Mouse (Mus musculus) monocyte, adult 2 months (primary cell): ENCODE measurements around the gene Arfgef2.
A peak's percentile ranks its signal among the peaks of the same experiment; 100 is the strongest.

Source experiments
- DNase-seq, 2 experiments: peaks; one replicate each; pipeline ENCODE4 v3.0.0; 2022; ENCODE audit warnings: low spot score in 2 of 2, low read depth in 1 of 2

The Arfgef2 gene

GRCm38 (mm10) chr2:166805250-166806172, at the start of gene Arfgef2:
Gene Arfgef2, plus strand, starts transcription at chr2:166805588.
- DNase-seq = peak; percentile 64 to 82

- DNase-seq = no peak
These were observed 47.4 kb upstream of the Arfgef2 start for GRCm38 (mm10) chr2:166757969-166758368.

GRCm38 (mm10) chr2:166764051-166764450, 41.3 kb upstream of the Arfgef2 start:
- DNase-seq = no peak

GRCm38 (mm10) chr2:166767591-166767990, 37.8 kb upstream of the Arfgef2 start:
- DNase-seq = no peak

- peak; percentile 59 to 68 for DNase-seq
These were observed 34.0 kb upstream of the Arfgef2 start for GRCm38 (mm10) chr2:166771396-166771795.

- DNase-seq = no peak
These were observed 31.8 kb upstream of the Arfgef2 start for GRCm38 (mm10) chr2:166773587-166773986.

- no peak for DNase-seq
These were observed 31.1 kb upstream of the Arfgef2 start for GRCm38 (mm10) chr2:166774275-166774674.

- no peak for DNase-seq
These were observed 30.0 kb upstream of the Arfgef2 start for GRCm38 (mm10) chr2:166775357-166775893.

- no peak for DNase-seq
These were observed 29.1 kb upstream of the Arfgef2 start for GRCm38 (mm10) chr2:166776272-166776671.

- DNase-seq = no peak
These were observed 25.4 kb upstream of the Arfgef2 start for GRCm38 (mm10) chr2:166779956-166780355.

GRCm38 (mm10) chr2:166780980-166781578, 24.3 kb upstream of the Arfgef2 start:
- DNase-seq = peak in 1 of 2 experiments; percentile 64

GRCm38 (mm10) chr2:166784376-166784775, 21.0 kb upstream of the Arfgef2 start:
- DNase-seq = no peak

- DNase-seq = peak in 1 of 2 experiments; percentile 68
These were observed 18.9 kb upstream of the Arfgef2 start for GRCm38 (mm10) chr2:166786353-166787004.

GRCm38 (mm10) chr2:166791738-166792137, 13.7 kb upstream of the Arfgef2 start:
- DNase-seq = no peak

- no peak for DNase-seq
These were observed 13.0 kb upstream of the Arfgef2 start, which contains the start of gene Trp53rkb for GRCm38 (mm10) chr2:166792355-166792754. Gene Trp53rkb, plus strand, starts transcription at chr2:166792531.

- peak; percentile 67 to 78 for DNase-seq
These were observed 11.7 kb upstream of the Arfgef2 start for GRCm38 (mm10) chr2:166793542-166794214.

- DNase-seq = no peak
These were observed 5.5 kb upstream of the Arfgef2 start for GRCm38 (mm10) chr2:166799615-166800472.

GRCm38 (mm10) chr2:166800473-166800857, 4.9 kb upstream of the Arfgef2 start:
- DNase-seq = no peak

GRCm38 (mm10) chr2:166801436-166801835, 4.0 kb upstream of the Arfgef2 start:
- no peak for DNase-seq

- no peak for DNase-seq
These were observed 2.1 kb upstream of the Arfgef2 start for GRCm38 (mm10) chr2:166803298-166803697.
